Mouse (Mus musculus): Measurements from ENCODE around the gene Pbrm1. TPM values are rescaled to one million over a fixed set of nuclear protein-coding genes. Genes with fewer than 3 reads are reported as not detected.
A peak's percentile ranks its signal among the peaks of the same experiment; 100 is the strongest.

Pbrm1 gene
- polyA plus RNA-seq, 1 experiment, result 48.8 TPM

GRCm38 (mm10) chr14:31126826-31127225 is 107.9 kb downstream of the Pbrm1 start:
- TF ChIP-seq POLR2A (IDR thresholded peaks at IDR 0.05; ENCODE audit: borderline replicate concordance, extremely low read depth, insufficient read depth, insufficient read length, poor library complexity, severe bottlenecking) (no peak), CTCF (IDR thresholded peaks at IDR 0.05; ENCODE audit: borderline replicate concordance, extremely low read depth, insufficient read depth, insufficient read length) (no peak)

GRCm38 (mm10) chr14:31128101-31128825 is 109.3 kb downstream of the Pbrm1 start:
- TF ChIP-seq POLR2A (IDR thresholded peaks at IDR 0.05; ENCODE audit: borderline replicate concordance, extremely low read depth, insufficient read depth, insufficient read length, poor library complexity, severe bottlenecking) (no peak), CTCF (IDR thresholded peaks at IDR 0.05; ENCODE audit: borderline replicate concordance, extremely low read depth, insufficient read depth, insufficient read length) (no peak)
- peak; percentile 78 for DNase-seq (ENCODE audit: low read depth)

More at GRCm38 (mm10) chr14:31126826-31127225, 107.9 kb downstream of the Pbrm1 start:
- no peak for DNase-seq (ENCODE audit: low read depth)

GRCm38 (mm10) chr14:31128826-31129219 is 109.9 kb downstream of the Pbrm1 start, which contains the start of gene Smim4:
Gene Smim4 (minus strand): TSS chr14:31128956.
- peak; percentile 51; the same call in 1 of the 2 replicates for TF ChIP-seq POLR2A (IDR thresholded peaks at IDR 0.05; ENCODE audit: borderline replicate concordance, extremely low read depth, insufficient read depth, insufficient read length, poor library complexity, severe bottlenecking)
- peak; percentile 46; the same call in 1 of the 2 replicates for TF ChIP-seq CTCF (IDR thresholded peaks at IDR 0.05; ENCODE audit: borderline replicate concordance, extremely low read depth, insufficient read depth, insufficient read length)
- peak; percentile 100 for DNase-seq (ENCODE audit: low read depth)

DNA sequence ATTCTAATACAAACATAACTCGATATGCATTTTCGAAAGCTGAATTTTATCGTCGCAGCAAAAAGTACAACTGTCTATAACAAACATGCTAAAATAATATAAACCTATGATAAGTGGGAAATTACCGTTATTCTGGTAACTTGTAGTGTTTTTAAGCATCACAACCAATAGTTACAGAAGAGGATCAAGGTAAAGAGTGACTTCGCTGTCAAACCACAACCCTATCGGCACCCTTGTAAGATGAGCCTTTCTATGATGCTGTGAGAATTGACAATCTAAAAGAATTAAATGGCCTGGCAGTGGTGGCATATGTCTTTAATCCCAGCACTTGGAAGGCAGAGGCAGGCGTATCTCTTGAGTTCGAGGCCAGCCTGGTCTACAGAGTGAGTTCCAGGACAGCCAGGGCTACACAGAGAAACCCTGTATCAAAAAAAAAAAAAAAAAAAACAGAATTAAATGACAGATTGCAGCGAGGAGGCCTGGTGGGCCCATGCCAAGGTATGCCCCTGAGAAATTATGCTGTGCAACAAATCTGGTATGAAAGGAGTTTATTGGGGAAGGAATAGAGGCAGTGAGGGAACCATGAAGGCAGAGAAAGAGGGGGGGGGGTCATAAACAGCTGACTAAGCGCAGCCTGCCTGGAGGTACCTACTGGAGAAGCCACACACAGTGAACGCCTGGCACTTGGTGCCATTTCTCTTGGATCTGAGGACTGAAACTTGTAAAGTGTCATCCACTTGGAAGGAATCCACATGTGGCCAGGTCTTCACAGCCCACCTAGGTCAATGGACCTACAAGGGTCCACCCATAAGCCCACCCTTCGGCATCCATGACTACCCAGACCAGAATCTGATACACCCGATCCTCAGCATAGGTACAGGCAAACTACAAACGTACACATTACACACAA is 110.6 kb downstream of the Pbrm1 start:
- peak; percentile 28 for DNase-seq (ENCODE audit: low read depth)
- TF ChIP-seq POLR2A (IDR thresholded peaks at IDR 0.05; ENCODE audit: borderline replicate concordance, extremely low read depth, insufficient read depth, insufficient read length, poor library complexity, severe bottlenecking), result no peak
- TF ChIP-seq CTCF (IDR thresholded peaks at IDR 0.05; ENCODE audit: borderline replicate concordance, extremely low read depth, insufficient read depth, insufficient read length), result no peak

GRCm38 (mm10) chr14:31130236-31131220 is 111.6 kb downstream of the Pbrm1 start, which contains the start of gene Nt5dc2:
Gene Nt5dc2 (plus strand): TSS chr14:31131053.
- DNase-seq (ENCODE audit: low read depth), result peak; percentile 97
- peak; percentile 94 for TF ChIP-seq POLR2A (IDR thresholded peaks at IDR 0.05; ENCODE audit: borderline replicate concordance, extremely low read depth, insufficient read depth, insufficient read length, poor library complexity, severe bottlenecking)
- peak; percentile 19; the same call in 1 of the 2 replicates for TF ChIP-seq CTCF (IDR thresholded peaks at IDR 0.05; ENCODE audit: borderline replicate concordance, extremely low read depth, insufficient read depth, insufficient read length)

DNA sequence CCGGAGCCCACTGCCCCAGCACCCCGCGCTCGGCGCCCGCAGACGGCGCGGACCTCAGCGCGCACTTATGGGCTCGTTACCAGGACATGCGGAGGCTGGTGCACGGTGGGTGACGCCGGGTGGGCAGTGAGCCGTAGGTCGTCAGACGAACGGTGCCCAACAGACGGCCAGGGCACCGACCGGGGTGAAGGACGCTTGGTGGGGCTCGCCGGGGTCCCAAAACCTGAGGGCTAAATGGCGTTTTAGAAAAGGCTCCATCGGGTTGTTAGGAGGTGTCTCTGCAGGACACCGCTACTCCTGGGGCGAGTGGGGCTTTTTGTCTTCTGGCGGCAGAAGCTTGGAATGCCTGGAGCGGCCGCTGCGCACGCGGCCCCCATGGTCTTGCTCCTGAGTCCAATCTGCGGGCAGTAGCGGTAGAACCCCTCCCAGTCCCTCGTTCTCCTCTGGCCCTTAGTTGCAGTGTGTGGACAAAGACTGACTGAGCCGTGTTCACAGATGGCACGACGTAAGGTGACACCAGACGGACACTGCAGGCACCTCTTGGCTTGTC is 112.4 kb downstream of the Pbrm1 start:
- DNase-seq (ENCODE audit: low read depth), result peak; percentile 65

DNA sequence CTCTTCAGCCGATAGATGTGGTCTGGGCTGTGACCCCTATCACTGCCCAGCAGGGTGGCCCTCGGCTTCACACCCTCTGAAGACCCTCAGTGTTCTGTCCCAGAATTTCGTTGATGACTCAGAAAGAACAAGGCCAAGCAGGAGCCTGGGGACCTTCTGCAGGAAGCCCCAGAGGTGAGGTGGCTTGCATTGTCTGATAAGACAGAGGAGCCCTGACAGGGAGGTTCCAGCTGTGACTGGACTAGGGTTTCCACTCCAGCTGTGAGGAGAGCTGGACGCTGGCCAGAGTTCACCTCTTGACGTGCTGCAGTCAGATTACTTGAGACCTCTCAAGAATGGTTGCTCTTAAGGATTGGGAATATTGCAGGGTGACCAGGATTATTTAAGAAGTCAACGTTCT is 113.1 kb downstream of the Pbrm1 start:
- peak; percentile 20 for DNase-seq (ENCODE audit: low read depth)
- TF ChIP-seq POLR2A (IDR thresholded peaks at IDR 0.05; ENCODE audit: borderline replicate concordance, extremely low read depth, insufficient read depth, insufficient read length, poor library complexity, severe bottlenecking), result no peak
- no peak for TF ChIP-seq CTCF (IDR thresholded peaks at IDR 0.05; ENCODE audit: borderline replicate concordance, extremely low read depth, insufficient read depth, insufficient read length)

More for the DNA sequence above, 112.4 kb downstream of the Pbrm1 start:
- no peak for TF ChIP-seq CTCF (IDR thresholded peaks at IDR 0.05; ENCODE audit: borderline replicate concordance, extremely low read depth, insufficient read depth, insufficient read length)
- no peak for TF ChIP-seq POLR2A (IDR thresholded peaks at IDR 0.05; ENCODE audit: borderline replicate concordance, extremely low read depth, insufficient read depth, insufficient read length, poor library complexity, severe bottlenecking)

GRCm38 (mm10) chr14:31132491-31132975 is 113.6 kb downstream of the Pbrm1 start:
- DNase-seq (ENCODE audit: low read depth), result no peak
- no peak for TF ChIP-seq POLR2A (IDR thresholded peaks at IDR 0.05; ENCODE audit: borderline replicate concordance, extremely low read depth, insufficient read depth, insufficient read length, poor library complexity, severe bottlenecking)
- TF ChIP-seq CTCF (IDR thresholded peaks at IDR 0.05; ENCODE audit: borderline replicate concordance, extremely low read depth, insufficient read depth, insufficient read length), result no peak

GRCm38 (mm10) chr14:31133023-31133665 is 114.2 kb downstream of the Pbrm1 start:
- TF ChIP-seq CTCF (IDR thresholded peaks at IDR 0.05; ENCODE audit: borderline replicate concordance, extremely low read depth, insufficient read depth, insufficient read length) (no peak), POLR2A (IDR thresholded peaks at IDR 0.05; ENCODE audit: borderline replicate concordance, extremely low read depth, insufficient read depth, insufficient read length, poor library complexity, severe bottlenecking) (no peak)
- peak; percentile 47 for DNase-seq (ENCODE audit: low read depth)

Measured in brain, embryonic 14.5 days (tissue).